Mouse (Mus musculus) spleen, adult 2 months (tissue): ENCODE measurements at regions not wholly inside any gene's neighbourhood (a gene's known extent, or its start where the extent isn't known, plus 50 kb on each side); places are given as distances from the start of the nearest gene placed in this dataset.
"Not testable (repeated sequence)": the region's sequence is repeated elsewhere in the genome, so short reads cannot be mapped to it uniquely, and the experiment has no call there.

Experiments
- DNase-seq, 2 experiments: peaks; one replicate each; pipeline versions ENCODE4 v3.0.0 to v3.0.0-alpha.2; 2012 to 2021; ENCODE audit warnings: low spot score in 2 of 2, low read depth in 1 of 2
- H3K27ac ChIP-seq: fragments of 200-500 bp; 2 replicates; pipeline ENCODE4 v1.5.1; 2012; ENCODE audit warnings: low read length, inconsistent platforms; ENCODE audit not compliant: insufficient read depth
- H3K27me3 ChIP-seq: fragments of 200-500 bp; 2 replicates; pipeline ENCODE4 v1.6.1; 2012; ENCODE audit warnings: mild to moderate bottlenecking, moderate library complexity, low read length, inconsistent platforms; ENCODE audit not compliant: control insufficient read depth, insufficient read depth
- H3K36me3 ChIP-seq: fragments of 200-500 bp; 2 replicates; pipeline ENCODE4 v1.6.1; 2012; ENCODE audit warnings: mild to moderate bottlenecking, low read length, inconsistent platforms; ENCODE audit not compliant: control insufficient read depth, insufficient read depth
- H3K4me1 ChIP-seq: fragments of 200-500 bp; 2 replicates; pipeline ENCODE4 v1.6.1; 2011; ENCODE audit warnings: inconsistent platforms; ENCODE audit not compliant: control insufficient read depth, insufficient read depth, insufficient read length
- H3K4me3 ChIP-seq: fragments of 200-500 bp; 2 replicates; pipeline ENCODE4 v1.5.1; 2011; ENCODE audit warnings: mild to moderate bottlenecking, inconsistent platforms; ENCODE audit not compliant: insufficient read depth, insufficient read length; ENCODE audit errors: extremely low read depth
- CTCF ChIP-seq: fragments of 200-500 bp; IDR thresholded peaks from 2 replicates; pipeline ENCODE4 v1.5.1; 2011; ENCODE audit warnings: mild to moderate bottlenecking, inconsistent platforms; ENCODE audit not compliant: insufficient read depth, insufficient read length, insufficient replicate concordance; ENCODE audit errors: extremely low read depth
- POLR2A ChIP-seq: fragments of 200-500 bp; IDR thresholded peaks from 2 replicates; pipeline ENCODE4 v1.6.1; 2011; ENCODE audit warnings: low read depth, low read length, inconsistent platforms
- WGBS: fragments of 180-500 bp; shearing (Covaris S2); methylation state at CpG from one replicate; pipeline ENCODE4 v1.1.7; 2018; 5-methylcytosine and 5-hydroxymethylcytosine counted together

- Histone ChIP-seq H3K27ac (no peak overlapping the region), H3K4me1 (no peaks in the 10 kb centered on the region), H3K27me3 (no peaks in the 10 kb centered on the region), H3K36me3 (no peaks in the 10 kb centered on the region), H3K4me3 (no peak overlapping the region)
- 64% methylated on average over 3 of the region's 3 CpGs for WGBS
- no peak for TF ChIP-seq POLR2A
- no peak for TF ChIP-seq CTCF
- no peak for DNase-seq
Measured at GRCm38 (mm10) chr4:22196501-22196900, 160.8 kb upstream of the Fbxl4 start.

GRCm38 (mm10) chr4:22208531-22208930, 148.8 kb upstream of the Fbxl4 start:
- H3K4me3 ChIP-seq = no peak overlapping the region
- no peaks in the 10 kb centered on the region for H3K4me1 ChIP-seq
- WGBS = 85% methylated on average over 5 of the region's 5 CpGs
- no peaks in the 10 kb centered on the region for H3K27me3 ChIP-seq
- H3K27ac ChIP-seq = no peak overlapping the region
- no peak for DNase-seq
- TF ChIP-seq POLR2A = no peak
- no peak for TF ChIP-seq CTCF
- H3K36me3 ChIP-seq = no peaks in the 10 kb centered on the region

- Histone ChIP-seq H3K4me3 (no peak overlapping the region), H3K36me3 (no peaks in the 10 kb centered on the region), H3K27me3 (no peaks in the 10 kb centered on the region), H3K4me1 (no peaks in the 10 kb centered on the region), H3K27ac (no peak overlapping the region)
- TF ChIP-seq CTCF (no peak), POLR2A (no peak)
- WGBS = 88% methylated on average over 3 of the region's 3 CpGs
- no peak for DNase-seq
Measured at GRCm38 (mm10) chr4:22237640-22238039, 119.7 kb upstream of the Fbxl4 start.

- H3K4me1 ChIP-seq, H3K27ac ChIP-seq, H3K36me3 ChIP-seq, DNase-seq, H3K27me3 ChIP-seq, H3K4me3 ChIP-seq: not testable (repeated sequence)
- 14% methylated on average over 1 of the region's 1 CpGs for WGBS
Measured at GRCm38 (mm10) chr4:22250276-22250675, 107.1 kb upstream of the Fbxl4 start.

GRCm38 (mm10) chr4:22263903-22264302, 93.4 kb upstream of the Fbxl4 start:
- 76% methylated on average over 6 of the region's 6 CpGs for WGBS
- Histone ChIP-seq H3K27me3 (no peaks in the 10 kb centered on the region), H3K36me3 (no peaks in the 10 kb centered on the region), H3K4me1 (no peaks in the 10 kb centered on the region), H3K4me3 (no peak overlapping the region), H3K27ac (no peak overlapping the region)
- no peak for DNase-seq
- TF ChIP-seq CTCF = no peak
- TF ChIP-seq POLR2A = no peak

- H3K4me1 ChIP-seq = no peaks in the 10 kb centered on the region
- H3K36me3 ChIP-seq = no peaks in the 10 kb centered on the region
- DNase-seq = no peak
- no peak overlapping the region for H3K4me3 ChIP-seq
- TF ChIP-seq POLR2A (no peak), CTCF (no peak)
- H3K27me3 ChIP-seq = no peaks in the 10 kb centered on the region
- H3K27ac ChIP-seq = no peak overlapping the region
- WGBS = 79% methylated on average over 6 of the region's 6 CpGs
Measured at GRCm38 (mm10) chr4:22269064-22269463, 88.3 kb upstream of the Fbxl4 start.

GRCm38 (mm10) chr4:22274178-22274577, 83.2 kb upstream of the Fbxl4 start:
- no peak overlapping the region for H3K4me3 ChIP-seq
- DNase-seq = no peak
- H3K4me1 ChIP-seq = no peaks in the 10 kb centered on the region
- H3K27ac ChIP-seq = no peak overlapping the region
- H3K36me3 ChIP-seq = no peaks in the 10 kb centered on the region
- H3K27me3 ChIP-seq = no peaks in the 10 kb centered on the region
- 56% methylated on average over 4 of the region's 4 CpGs for WGBS
- TF ChIP-seq POLR2A = no peak
